Mouse (Mus musculus) liver, adult 2 months (tissue): Measurements from ENCODE around the gene Tmem98.

Experiments
- CTCF ChIP-seq: fragments of 200-500 bp; IDR thresholded peaks from 2 replicates; pipeline ENCODE4 v1.5.1; 2011; ENCODE audit warnings: low read depth, low read length, control low read depth
- POLR2A ChIP-seq: fragments of 200-500 bp; IDR thresholded peaks from 2 replicates; pipeline ENCODE4 v1.6.1; 2011; ENCODE audit warnings: low read length, control low read depth; ENCODE audit not compliant: insufficient read depth; ENCODE audit errors: extremely low read depth

DNA sequence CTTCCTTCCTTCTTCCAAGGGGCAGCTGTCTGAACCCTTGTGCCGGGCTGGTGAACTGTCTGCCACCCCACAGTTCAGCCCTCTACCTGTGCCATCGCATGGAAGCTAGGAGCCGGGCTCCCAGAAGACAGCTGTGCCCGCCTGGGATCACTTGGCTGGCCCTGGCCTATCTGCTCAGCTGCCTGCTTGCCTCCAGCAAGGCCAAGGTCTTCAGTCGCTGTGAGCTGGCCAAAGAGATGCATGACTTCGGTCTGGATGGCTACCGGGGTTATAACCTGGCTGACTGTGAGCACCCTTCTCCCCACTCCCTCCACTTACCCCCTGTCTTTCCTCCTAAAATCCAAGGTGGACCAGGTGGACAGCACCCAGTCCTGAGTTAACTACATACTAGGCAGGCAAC is 53.0 kb downstream of the Tmem98 start:
- TF ChIP-seq CTCF (no peak), POLR2A (no peak)
